8 mouse cellular contexts compared by ENCODE assay signal in genomic region chr4:124751300-124752250, GRCm38 (mm10). TPM values are rescaled to one million over a fixed set of nuclear protein-coding genes. Genes with fewer than 3 reads are reported as not detected.
DNase-seq lines count a peak whose midpoint lies in the region; ATAC-seq lines count a peak whose summit lies in the region.

No protein-coding gene starts in this region.

- no peak overlapping the region for H3K27ac ChIP-seq in brown adipose tissue, adult 24 weeks (replicated peaks; ENCODE audit: low read depth, low read length)
- H3K27ac ChIP-seq in heart, embryonic 14.5 days (replicated peaks in 1 of 2; ENCODE audit: control insufficient read depth in 1 of 2, insufficient read depth in 1 of 2, low read depth in 2 of 2, low read length in 2 of 2), result no peak overlapping the region
- peak overlapping the region; percentile 92 for H3K27ac ChIP-seq in liver, embryonic 13.5 days
- no peak overlapping the region for H3K27ac ChIP-seq in stomach, embryonic 16.5 days (ENCODE audit: low read length)

- peaks cover 2% of the 10 kb centered on the region; the same call in 1 of the 2 replicates for H3K4me1 ChIP-seq in brown adipose tissue, adult 24 weeks (ENCODE audit: control insufficient read depth, insufficient read depth, insufficient read length, low read length)
- peaks cover 10 to 31% of the 10 kb centered on the region in 2 experiments for H3K4me1 ChIP-seq in heart, embryonic 14.5 days (ENCODE audit: control insufficient read depth in 2 of 2, insufficient read depth in 2 of 2, low read length in 2 of 2)
- H3K4me1 ChIP-seq in liver, embryonic 13.5 days (replicated peaks), result peaks cover 78% of the 10 kb centered on the region
- H3K4me1 ChIP-seq in stomach, embryonic 16.5 days (ENCODE audit: control insufficient read depth, insufficient read depth, low read length), result peaks cover 17% of the 10 kb centered on the region

- peak overlapping the region; percentile 74 for H3K9ac ChIP-seq in heart, embryonic 14.5 days (ENCODE audit: low read length)
- H3K9ac ChIP-seq in liver, embryonic 13.5 days, result peak overlapping the region; percentile 94
- peak overlapping the region; percentile 85 for H3K9ac ChIP-seq in stomach, embryonic 16.5 days (ENCODE audit: low read length)

- peak; percentile 98 for ATAC-seq in heart, embryonic 14.5 days (ENCODE audit: insufficient number of reproducible peaks, insufficient read depth, low FRiP score, low read depth)
- peak; percentile 96 for ATAC-seq in liver, embryonic 13.5 days (ENCODE audit: low read depth)
- peak; percentile 99 for ATAC-seq in stomach, embryonic 16.5 days (ENCODE audit: insufficient read depth, low FRiP score)

- no peaks in the 10 kb centered on the region for H3K36me3 ChIP-seq in heart, embryonic 14.5 days (ENCODE audit: control insufficient read depth, insufficient read depth, low read length)
- H3K36me3 ChIP-seq in liver, embryonic 13.5 days, result peaks cover 5% of the 10 kb centered on the region; the same call in 1 of the 2 replicates
- H3K36me3 ChIP-seq in stomach, embryonic 16.5 days (ENCODE audit: control insufficient read depth, insufficient read depth, low read length), result no peaks in the 10 kb centered on the region

- no peaks in the 10 kb centered on the region for H3K9me3 ChIP-seq in heart, embryonic 14.5 days (ENCODE audit: control insufficient read depth, low read length)
- H3K9me3 ChIP-seq in liver, embryonic 13.5 days (replicated peaks), result no peaks in the 10 kb centered on the region
- no peaks in the 10 kb centered on the region for H3K9me3 ChIP-seq in stomach, embryonic 16.5 days (replicated peaks; ENCODE audit: control insufficient read depth, low read length)

- peak overlapping the region; percentile 74 for H3K4me3 ChIP-seq in brown adipose tissue, adult 24 weeks (ENCODE audit: insufficient read depth, low read depth, low read length)
- peak overlapping the region; percentile 75 to 81 for H3K4me3 ChIP-seq in heart, embryonic 14.5 days (ENCODE audit: control insufficient read depth in 1 of 2, insufficient read depth in 1 of 2, low read depth in 1 of 2, low read length in 2 of 2)
- H3K4me3 ChIP-seq in liver, embryonic 13.5 days (replicated peaks), result peak overlapping the region; percentile 88
- peak overlapping the region; percentile 79 for H3K4me3 ChIP-seq in stomach, embryonic 16.5 days (replicated peaks; ENCODE audit: low read length)

- DNase-seq in CD4-positive, CD25-positive, alpha-beta regulatory T cell, adult 2 months (ENCODE audit: low read depth, low spot score), result peak; percentile 96
- peak; percentile 91 for DNase-seq in fibroblast of lung, adult 2 months (ENCODE audit: low read depth)
- peak; percentile 99 for DNase-seq in kidney, postnatal 14 days
- DNase-seq in liver, embryonic 13.5 days, result peak; percentile 98
- DNase-seq in neural tube, embryonic 10.5 days (ENCODE audit: extremely low spot score, low spot score), result peak; percentile 93

- H3K4me2 ChIP-seq in heart, embryonic 14.5 days (ENCODE audit: low read length), result peak overlapping the region; percentile 86
- H3K4me2 ChIP-seq in liver, embryonic 13.5 days, result peak overlapping the region; percentile 87
- H3K4me2 ChIP-seq in stomach, embryonic 16.5 days (ENCODE audit: low read depth, low read length), result peak overlapping the region; percentile 95

- no peaks in the 10 kb centered on the region for H3K27me3 ChIP-seq in heart, embryonic 14.5 days (ENCODE audit: control insufficient read depth, insufficient read depth, low read length)
- no peaks in the 10 kb centered on the region for H3K27me3 ChIP-seq in liver, embryonic 13.5 days
- H3K27me3 ChIP-seq in stomach, embryonic 16.5 days (ENCODE audit: control insufficient read depth, insufficient read depth, low read length), result no peaks in the 10 kb centered on the region

- WGBS in heart, embryonic 14.5 days, result under 1% methylated on average over 75 of the region's 75 CpGs
- under 1% methylated on average over 75 of the region's 75 CpGs for WGBS in liver, embryonic 13.5 days (ENCODE audit: insufficient replicate concordance)
- WGBS in stomach, embryonic 16.5 days, result under 1% methylated on average over 75 of the region's 75 CpGs

RNA-seq across cellular contexts. Expression of gene Inpp5b, which starts 9.9 kb away (rescaled TPM):
- 9.0 and 15.7 TPM in 2 replicates for polyA plus RNA-seq in brown adipose tissue, adult 24 weeks (2012; ENCODE audit: insufficient read depth, insufficient read length, missing spikeins)
- polyA plus RNA-seq in heart, embryonic 14.5 days (2014; fragmentation: Nextera tagmentation; extraction: Ambion mirVana), result 17.3 and 18.6 TPM in 2 replicates
- polyA plus RNA-seq in liver, embryonic 13.5 days (2015; fragmentation: Nextera tagmentation; extraction: Ambion mirVana), result 43.2 and 49.7 TPM in 2 replicates
- polyA plus RNA-seq in stomach, embryonic 16.5 days (2015; fragmentation: Nextera tagmentation; extraction: Ambion mirVana), result 33.0 and 35.8 TPM in 2 replicates

RNA-seq across cellular contexts. Expression of gene Sf3a3, which starts 37.0 kb away (rescaled TPM):
- 19.2 and 21.2 TPM in 2 replicates for polyA plus RNA-seq in brown adipose tissue, adult 24 weeks (2012; ENCODE audit: insufficient read depth, insufficient read length, missing spikeins)
- polyA plus RNA-seq in heart, embryonic 14.5 days (2014; fragmentation: Nextera tagmentation; extraction: Ambion mirVana), result 73.4 and 73.5 TPM in 2 replicates
- 91.3 and 101 TPM in 2 replicates for polyA plus RNA-seq in liver, embryonic 13.5 days (2015; fragmentation: Nextera tagmentation; extraction: Ambion mirVana)
- 114 and 118 TPM in 2 replicates for polyA plus RNA-seq in stomach, embryonic 16.5 days (2015; fragmentation: Nextera tagmentation; extraction: Ambion mirVana)

RNA-seq across cellular contexts. Expression of gene Mtf1, which starts 50.3 kb away (rescaled TPM):
- 6.2 and 6.9 TPM in 2 replicates for polyA plus RNA-seq in brown adipose tissue, adult 24 weeks (2012; ENCODE audit: insufficient read depth, insufficient read length, missing spikeins)
- polyA plus RNA-seq in heart, embryonic 14.5 days (2014; fragmentation: Nextera tagmentation; extraction: Ambion mirVana), result 11.4 and 14.0 TPM in 2 replicates
- polyA plus RNA-seq in liver, embryonic 13.5 days (2015; fragmentation: Nextera tagmentation; extraction: Ambion mirVana), result 14.4 and 15.5 TPM in 2 replicates
- 13.9 and 14.5 TPM in 2 replicates for polyA plus RNA-seq in stomach, embryonic 16.5 days (2015; fragmentation: Nextera tagmentation; extraction: Ambion mirVana)

RNA-seq across cellular contexts. Expression of gene Fhl3, which starts 51.1 kb away (rescaled TPM):
- polyA plus RNA-seq in brown adipose tissue, adult 24 weeks (2012; ENCODE audit: insufficient read depth, insufficient read length, missing spikeins), result 10.7 and 14.1 TPM in 2 replicates
- polyA plus RNA-seq in heart, embryonic 14.5 days (2014; fragmentation: Nextera tagmentation; extraction: Ambion mirVana), result 6.8 and 7.0 TPM in 2 replicates
- polyA plus RNA-seq in liver, embryonic 13.5 days (2015; fragmentation: Nextera tagmentation; extraction: Ambion mirVana), result 3.1 and 3.6 TPM in 2 replicates
- polyA plus RNA-seq in stomach, embryonic 16.5 days (2015; fragmentation: Nextera tagmentation; extraction: Ambion mirVana), result 10.1 and 10.8 TPM in 2 replicates

RNA-seq across cellular contexts. Expression of gene Utp11, which starts 58.2 kb away (rescaled TPM):
- 20.9 and 27.6 TPM in 2 replicates for polyA plus RNA-seq in brown adipose tissue, adult 24 weeks (2012; ENCODE audit: insufficient read depth, insufficient read length, missing spikeins)
- polyA plus RNA-seq in heart, embryonic 14.5 days (2014; fragmentation: Nextera tagmentation; extraction: Ambion mirVana), result 38.8 and 42.5 TPM in 2 replicates
- polyA plus RNA-seq in liver, embryonic 13.5 days (2015; fragmentation: Nextera tagmentation; extraction: Ambion mirVana), result 37.5 and 48.1 TPM in 2 replicates
- polyA plus RNA-seq in stomach, embryonic 16.5 days (2015; fragmentation: Nextera tagmentation; extraction: Ambion mirVana), result 85.7 and 88.8 TPM in 2 replicates
